Mouse (Mus musculus) erythroblast, embryonic 14.5 days (primary cell): Measurements from ENCODE around the gene Tnfrsf26.

ENCODE experiments used
- GATA1 ChIP-seq: IDR thresholded peaks from 2 replicates; pipeline ENCODE4 v1.6.1; 2012; ENCODE audit warnings: low read length, inconsistent platforms, mixed read lengths
- TAL1 ChIP-seq: IDR thresholded peaks from 3 replicates; pipeline ENCODE4 v1.6.1; 2012; ENCODE audit warnings: low read length, inconsistent platforms, mixed read lengths

DNA sequence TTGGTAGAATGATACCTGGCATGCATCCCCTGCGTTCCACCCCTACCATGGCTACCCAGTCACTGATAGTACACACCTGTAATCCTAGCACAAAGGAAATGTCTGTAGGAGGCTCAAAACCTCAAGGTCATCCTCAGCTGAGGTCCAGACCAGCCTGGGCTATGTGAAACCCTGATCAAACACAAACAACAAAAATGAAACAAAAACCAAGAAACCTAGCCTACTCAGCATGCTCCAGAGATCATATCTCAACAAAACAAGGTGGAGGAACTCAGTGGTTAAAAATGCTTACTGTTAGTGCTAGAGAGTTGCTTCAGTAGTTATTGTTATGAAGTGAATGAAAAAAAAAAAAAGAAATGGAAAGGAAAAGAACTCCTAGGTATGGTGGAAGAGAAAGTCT is at the start of gene Tnfrsf26:
- TF ChIP-seq TAL1 (no peak), GATA1 (no peak)
